Mouse (Mus musculus) T-helper 17 cell (primary cell): ENCODE measurements around the gene Phactr3.

ENCODE experiments used
- in situ Hi-C, 2 experiments: fragments of 300-600 bp; cut with MboI, MseI; formaldehyde crosslinking; loops; 1 replicate in 1 of 2; 2 replicates in 1 of 2; pipeline ENCODE4 v1.15.1; 2025; ENCODE audit warnings: high pct_unique_total_duplicates in 2 of 2

Gene Phactr3

GRCm38 (mm10) chr2:178247274-178247673 lies 128.5 kb downstream of the Phactr3 start:
- in situ Hi-C loops: no loop called here

- in situ Hi-C loops: no loop called here
Measured at GRCm38 (mm10) chr2:178257117-178257825, 138.5 kb downstream of the Phactr3 start.

GRCm38 (mm10) chr2:178257986-178258555 lies 139.3 kb downstream of the Phactr3 start:
- in situ Hi-C loops: no loop called here

- in situ Hi-C loops: loop anchor here in 1 of 2 experiments (5.0 kb wide), 1 partner anchor 126 kb away; no protein-coding TSS in a partner anchor
Measured at GRCm38 (mm10) chr2:178263055-178263454, 144.3 kb downstream of the Phactr3 start.

GRCm38 (mm10) chr2:178264389-178264788 lies 145.6 kb downstream of the Phactr3 start:
- in situ Hi-C loops: loop anchor here in 1 of 2 experiments (5.0 kb wide), 1 partner anchor 127 kb away; no protein-coding TSS in a partner anchor

- in situ Hi-C loops: no loop called here
Measured at GRCm38 (mm10) chr2:178265454-178265853, 146.7 kb downstream of the Phactr3 start.

GRCm38 (mm10) chr2:178270794-178271193 lies 152.0 kb downstream of the Phactr3 start:
- in situ Hi-C loops: no loop called here

GRCm38 (mm10) chr2:178272350-178272749 lies 153.6 kb downstream of the Phactr3 start:
- in situ Hi-C loops: no loop called here

- in situ Hi-C loops: no loop called here
Measured at GRCm38 (mm10) chr2:178274126-178274525, 155.4 kb downstream of the Phactr3 start.

GRCm38 (mm10) chr2:178277206-178277605 lies 158.4 kb downstream of the Phactr3 start:
- in situ Hi-C loops: no loop called here

GRCm38 (mm10) chr2:178281183-178281582 lies 162.4 kb downstream of the Phactr3 start:
- in situ Hi-C loops: no loop called here

GRCm38 (mm10) chr2:178287285-178287684 lies 168.5 kb downstream of the Phactr3 start:
- in situ Hi-C loops: no loop called here

- in situ Hi-C loops: no loop called here
Measured at GRCm38 (mm10) chr2:178288666-178289065, 169.9 kb downstream of the Phactr3 start.

- in situ Hi-C loops: no loop called here
Measured at GRCm38 (mm10) chr2:178303453-178304187, 184.8 kb downstream of the Phactr3 start.

GRCm38 (mm10) chr2:178304188-178304529 lies 185.4 kb downstream of the Phactr3 start:
- in situ Hi-C loops: no loop called here

- in situ Hi-C loops: no loop called here
Measured at GRCm38 (mm10) chr2:178304669-178305068, 185.9 kb downstream of the Phactr3 start.

GRCm38 (mm10) chr2:178313539-178313938 lies 194.8 kb downstream of the Phactr3 start:
- in situ Hi-C loops: no loop called here

- in situ Hi-C loops: no loop called here
Measured at GRCm38 (mm10) chr2:178316281-178316680, 197.5 kb downstream of the Phactr3 start.

- in situ Hi-C loops: no loop called here
Measured at GRCm38 (mm10) chr2:178319766-178320165, 201.0 kb downstream of the Phactr3 start.

- in situ Hi-C loops: no loop called here
Measured at GRCm38 (mm10) chr2:178321271-178321670, 202.5 kb downstream of the Phactr3 start.

GRCm38 (mm10) chr2:178324410-178324809 lies 205.6 kb downstream of the Phactr3 start:
- in situ Hi-C loops: no loop called here

GRCm38 (mm10) chr2:178324818-178325217 lies 206.0 kb downstream of the Phactr3 start:
- in situ Hi-C loops: no loop called here

- in situ Hi-C loops: no loop called here
Measured at GRCm38 (mm10) chr2:178326067-178326466, 207.3 kb downstream of the Phactr3 start.
